Mouse (Mus musculus): ENCODE results near the gene Lrrc75b.

GRCm38 (mm10) chr10:75552701-75553450 is 7.3 kb downstream of the Lrrc75b start:
- TF ChIP-seq CTCF (IDR thresholded peaks at IDR 0.05; ENCODE audit: low read depth) (no peak), EP300 (optimal IDR thresholded peaks at IDR 0.05) (no peak)
